Mouse (Mus musculus) left cerebral cortex, postnatal 14 days (tissue): ENCODE results near the gene Btbd9. TPM values are rescaled to one million over a fixed set of nuclear protein-coding genes. Genes with fewer than 3 reads are reported as not detected.

ENCODE experiments used
- DNase-seq, 2 experiments: peaks; one replicate each; pipeline ENCODE4 v3.0.0; 2021 to 2022; ENCODE audit warnings: low spot score in 2 of 2, mixed read lengths in 1 of 2
- intact Hi-C: fragments of 180-260 bp; cut with DNase I; formaldehyde crosslinking; loops from one replicate; pipeline ENCODE4 v1.15.1; 2025
- total RNA-seq, 2 experiments: library from RNA; stranded (reverse); gene quantifications; 2 replicates each; pipeline ENCODE4 v1.2.3; 2021

Gene Btbd9
- total RNA-seq, 2 experiments from 2014 or later = 78.9 to 95.2 TPM

- intact Hi-C loops = no loop called here
- DNase-seq = no peak
Observed at GRCm38 (mm10) chr17:30495154-30495553, 81.1 kb downstream of the Btbd9 start.

- intact Hi-C loops = no loop called here
- DNase-seq = no peak
Observed at GRCm38 (mm10) chr17:30493481-30493880, 82.8 kb downstream of the Btbd9 start.

DNA sequence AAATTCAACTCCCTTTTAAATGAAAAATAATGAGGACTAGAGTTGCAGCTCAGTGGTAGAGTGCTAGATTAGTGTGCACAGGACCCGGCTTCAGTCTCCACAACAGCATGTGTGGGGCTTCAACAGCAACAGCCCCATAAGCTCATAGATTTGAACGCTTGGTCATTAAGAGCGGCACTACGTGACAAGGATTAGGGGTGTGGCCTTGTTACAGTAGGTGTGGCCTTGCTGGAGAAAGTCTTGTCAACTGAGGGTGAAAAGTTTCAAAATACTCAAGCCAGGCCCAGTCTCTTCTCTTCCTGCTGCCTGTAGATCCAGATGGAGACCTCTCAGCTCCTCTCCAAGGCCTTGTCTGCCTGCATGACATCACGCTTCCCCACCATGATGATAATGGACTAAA is 84.1 kb downstream of the Btbd9 start:
- no peak for DNase-seq
- intact Hi-C loops = no loop called here

- no peak for DNase-seq
- intact Hi-C loops = no loop called here
Observed at GRCm38 (mm10) chr17:30491601-30492000, 84.7 kb downstream of the Btbd9 start.

- no peak for DNase-seq
- intact Hi-C loops = no loop called here
Observed at GRCm38 (mm10) chr17:30490601-30491000, 85.7 kb downstream of the Btbd9 start.

DNA sequence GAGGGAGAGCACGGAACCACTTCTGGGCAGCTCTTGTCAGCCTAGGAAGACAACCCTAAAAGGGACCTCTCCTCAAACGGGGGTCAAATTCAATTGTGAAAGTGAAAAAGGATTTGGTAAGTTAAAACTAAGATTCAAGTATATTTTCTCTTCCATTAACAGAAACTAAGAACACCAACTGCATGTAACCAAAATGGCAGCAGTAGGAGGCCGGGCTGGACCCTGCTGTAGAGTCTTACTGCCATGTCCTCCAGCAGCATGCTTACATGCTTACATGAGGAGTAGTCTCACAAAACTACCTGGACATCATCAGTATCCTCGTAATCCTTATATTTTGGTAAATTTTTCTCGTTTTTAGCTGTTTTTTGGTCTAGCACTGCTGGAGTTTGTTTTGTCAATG is 86.2 kb downstream of the Btbd9 start:
- no peak for DNase-seq
- intact Hi-C loops = no loop called here

DNA sequence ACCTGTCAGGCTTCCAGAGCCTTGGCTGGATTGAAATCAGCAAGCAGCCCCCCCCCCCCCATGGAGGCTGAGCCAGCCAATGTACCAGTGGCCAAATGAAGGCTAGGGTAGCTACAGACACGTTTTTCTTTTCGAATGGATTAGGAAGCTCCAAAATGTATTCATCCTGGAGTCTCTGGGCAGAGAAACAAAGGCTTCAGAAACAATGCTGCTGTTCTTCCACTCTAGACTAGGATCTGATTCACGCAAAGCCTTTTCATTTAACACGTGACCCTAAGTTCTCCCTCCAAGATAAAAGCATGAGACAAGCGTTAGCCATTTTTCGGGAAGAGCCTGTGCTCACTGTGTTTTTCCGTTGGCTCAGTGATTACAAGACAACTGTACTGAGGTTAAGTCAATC is 86.7 kb downstream of the Btbd9 start:
- intact Hi-C loops = no loop called here
- DNase-seq = no peak

DNA sequence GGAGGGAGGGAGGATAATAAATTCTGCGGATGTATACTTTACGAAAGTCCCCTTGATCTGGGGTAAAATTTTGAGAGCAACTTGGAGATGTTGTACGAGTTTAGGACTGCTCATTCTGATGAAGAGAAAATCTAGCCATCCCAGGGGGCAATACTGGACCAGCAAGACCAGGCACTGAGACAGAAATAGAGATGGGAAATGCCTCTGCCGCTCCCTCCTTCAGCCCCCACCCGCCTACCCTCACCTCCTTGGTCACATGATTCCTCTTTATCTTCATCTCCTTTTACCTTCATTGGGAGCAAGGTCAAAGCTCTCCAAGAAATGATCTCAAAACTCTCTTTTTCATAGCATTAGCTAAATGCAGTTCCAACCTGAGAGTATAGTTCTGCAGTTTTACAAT is 88.6 kb downstream of the Btbd9 start:
- intact Hi-C loops = no loop called here
- no peak for DNase-seq

GRCm38 (mm10) chr17:30485067-30485854 is 91.0 kb downstream of the Btbd9 start:
- intact Hi-C loops = no loop called here
- DNase-seq = no peak

DNA sequence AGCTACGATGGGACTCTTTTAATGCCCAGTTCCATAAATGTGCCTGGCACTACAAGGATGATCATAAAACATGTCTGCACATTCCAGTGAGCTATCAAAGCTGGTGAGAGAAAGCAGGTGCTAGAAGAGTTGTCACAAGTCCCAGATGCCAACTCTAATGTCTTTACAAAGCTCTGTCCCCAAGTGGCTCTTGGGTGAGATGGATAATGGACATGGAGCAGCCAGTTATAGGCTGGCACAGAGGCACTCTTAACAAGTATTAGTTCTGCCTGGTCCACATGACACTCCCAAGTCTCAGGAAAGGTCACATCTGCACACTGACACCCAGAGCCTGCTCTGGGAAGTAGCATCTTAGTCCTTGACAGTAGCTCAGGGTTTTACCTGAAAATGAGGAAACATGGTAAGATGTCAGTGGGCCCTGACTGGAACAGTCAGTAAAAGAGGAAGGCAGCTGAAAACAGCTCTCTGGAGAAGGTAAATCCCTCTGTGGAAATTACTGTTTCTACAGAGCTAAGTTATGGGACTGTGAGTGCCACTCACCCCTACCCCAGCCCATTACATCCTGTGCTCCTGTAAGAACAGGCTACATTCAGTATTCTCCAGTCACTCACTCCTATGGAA is 91.7 kb downstream of the Btbd9 start:
- no peak for DNase-seq

GRCm38 (mm10) chr17:30481766-30482165 is 94.5 kb downstream of the Btbd9 start:
- DNase-seq = no peak
- intact Hi-C loops = no loop called here

More for the DNA sequence above, 91.7 kb downstream of the Btbd9 start:
- intact Hi-C loops = no loop called here

DNA sequence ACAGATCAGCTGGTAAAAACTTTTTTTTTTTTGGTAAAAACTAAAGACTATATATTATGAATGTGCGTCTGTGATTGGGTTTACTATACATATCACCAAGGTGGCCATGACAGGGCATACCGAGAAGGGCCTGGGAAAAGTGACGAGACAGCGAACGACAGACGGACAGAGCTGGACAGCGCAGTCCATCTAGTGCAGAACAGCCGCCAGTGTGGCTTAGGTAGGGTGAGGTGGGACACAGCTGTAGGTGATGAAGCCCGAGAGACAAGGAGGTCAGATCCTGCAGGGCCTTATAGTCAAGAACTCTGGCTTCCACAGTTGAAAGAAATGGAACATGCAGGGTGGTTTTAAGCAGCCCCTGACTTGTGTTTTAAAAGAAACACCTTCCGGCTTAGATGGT is 94.9 kb downstream of the Btbd9 start:
- intact Hi-C loops = no loop called here
- no peak for DNase-seq

GRCm38 (mm10) chr17:30480381-30480780 is 95.9 kb downstream of the Btbd9 start:
- intact Hi-C loops = no loop called here
- no peak for DNase-seq

- intact Hi-C loops = no loop called here
- no peak for DNase-seq
Observed at GRCm38 (mm10) chr17:30478181-30478580, 98.1 kb downstream of the Btbd9 start.

DNA sequence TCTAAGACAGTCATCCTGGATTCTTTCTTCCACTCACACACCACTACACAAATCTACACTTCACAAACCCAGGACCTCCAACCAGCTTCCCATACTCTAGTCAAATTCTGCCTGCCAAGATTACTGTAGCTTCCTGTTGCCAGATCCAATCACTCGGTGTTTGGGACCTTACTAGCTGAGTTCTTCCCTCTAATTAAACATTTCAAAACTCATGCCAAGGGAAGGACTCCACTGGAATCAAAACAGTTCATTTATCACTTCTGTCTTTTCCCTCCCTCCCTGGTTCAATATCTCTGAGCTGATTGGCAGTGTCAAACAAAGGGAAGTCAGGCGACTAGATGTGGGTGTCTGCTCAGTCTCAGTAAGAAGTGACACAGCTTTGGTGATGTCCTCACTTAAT is 101.7 kb downstream of the Btbd9 start:
- DNase-seq = no peak
- intact Hi-C loops = no loop called here

GRCm38 (mm10) chr17:30472776-30473175 is 103.5 kb downstream of the Btbd9 start:
- intact Hi-C loops = no loop called here

GRCm38 (mm10) chr17:30471512-30471911 is 104.8 kb downstream of the Btbd9 start:
- intact Hi-C loops = no loop called here
- DNase-seq = no peak

More at GRCm38 (mm10) chr17:30472776-30473175, 103.5 kb downstream of the Btbd9 start:
- DNase-seq = no peak

GRCm38 (mm10) chr17:30470790-30471189 is 105.5 kb downstream of the Btbd9 start:
- intact Hi-C loops = no loop called here
- no peak for DNase-seq

GRCm38 (mm10) chr17:30470286-30470685 is 106.0 kb downstream of the Btbd9 start:
- DNase-seq = no peak
- intact Hi-C loops = no loop called here

DNA sequence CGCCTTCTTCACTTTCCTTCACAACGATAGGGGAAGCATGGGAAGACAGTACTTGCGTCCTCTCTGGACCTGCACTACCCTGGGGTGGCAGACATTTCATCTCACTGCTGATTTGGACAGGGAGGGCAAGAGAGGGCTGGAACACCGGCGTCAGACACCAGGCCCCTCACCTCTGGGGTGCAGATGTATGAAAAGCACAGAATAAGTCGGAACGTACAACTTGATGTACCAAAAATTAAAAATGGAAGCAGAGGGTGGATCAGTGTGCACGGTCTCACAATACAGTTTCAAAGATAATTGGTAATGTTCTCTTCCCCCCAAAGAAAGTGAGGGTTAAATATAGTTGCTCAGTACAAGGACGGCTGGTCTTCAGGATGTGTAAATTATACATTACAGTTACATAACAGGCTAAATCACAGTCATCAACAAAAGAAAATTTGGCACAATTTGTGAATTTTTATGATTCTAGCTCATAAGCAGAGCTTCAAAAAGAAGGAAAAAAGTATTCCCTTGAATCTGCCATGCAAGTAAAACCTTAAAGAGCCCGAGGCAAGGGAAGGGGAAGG is 106.7 kb downstream of the Btbd9 start:
- DNase-seq = peak in 1 of 2 experiments; percentile 59
- intact Hi-C loops = loop anchor here (5.0 kb wide), 1 partner anchor 38 kb away; no protein-coding TSS in a partner anchor

DNA sequence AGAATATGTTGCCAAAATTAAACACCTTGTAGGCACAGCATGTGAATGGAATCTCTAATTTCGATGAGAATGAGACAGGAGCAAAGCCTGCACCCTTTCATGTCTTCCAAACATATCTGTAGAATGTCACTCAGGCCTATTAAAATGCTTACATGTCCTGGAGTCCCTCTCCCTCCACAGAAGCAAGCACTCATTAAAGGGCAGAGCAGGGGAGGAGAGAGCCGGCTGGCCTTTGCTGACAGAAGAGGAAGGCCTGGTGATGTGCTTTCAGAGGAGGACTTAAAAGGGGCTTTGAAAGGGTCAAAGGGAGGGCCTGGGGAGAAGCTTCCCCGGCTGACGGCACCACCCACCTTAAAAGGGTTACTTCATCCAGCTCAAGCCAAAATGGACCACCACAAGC is 107.9 kb downstream of the Btbd9 start:
- no peak for DNase-seq
- intact Hi-C loops = loop anchor here (5.0 kb wide), 1 partner anchor 39 kb away; no protein-coding TSS in a partner anchor
